Mouse (Mus musculus) lung, adult 2 months (tissue): ENCODE measurements around the gene Def8. TPM values are rescaled to one million over a fixed set of nuclear protein-coding genes. Genes with fewer than 3 reads are reported as not detected.
A peak's percentile ranks its signal among the peaks of the same experiment; 100 is the strongest.
"Not testable (repeated sequence)": the region's sequence is repeated elsewhere in the genome, so short reads cannot be mapped to it uniquely, and the experiment has no call there.

ENCODE experiments used
- DNase-seq: peaks from one replicate; pipeline ENCODE4 v3.0.0; 2022
- H3K4me1 ChIP-seq: fragments of 200-500 bp; 2 replicates; pipeline ENCODE4 v1.6.1; 2011; ENCODE audit warnings: low read length; ENCODE audit not compliant: control insufficient read depth, insufficient read depth
- H3K4me3 ChIP-seq: fragments of 200-500 bp; replicated peaks from 2 replicates; pipeline ENCODE3; 2011; ENCODE audit warnings: low read depth, mild to moderate bottlenecking, control low read depth, low read length; ENCODE audit errors: extremely low read depth
- CTCF ChIP-seq: fragments of 200-500 bp; IDR thresholded peaks from 2 replicates; pipeline ENCODE4 v1.5.1; 2011; ENCODE audit warnings: mild to moderate bottlenecking, low read length, control low read depth; ENCODE audit not compliant: insufficient read depth
- POLR2A ChIP-seq: fragments of 200-500 bp; IDR thresholded peaks from 2 replicates; pipeline ENCODE4 v1.6.1; 2011; ENCODE audit warnings: low read depth, mild to moderate bottlenecking, control low read depth, low read length, borderline replicate concordance; ENCODE audit errors: extremely low read depth
- WGBS: fragments of 180-500 bp; shearing (Covaris S2); methylation state at CpG from one replicate; pipeline ENCODE4 v1.1.7; 2018; 5-methylcytosine and 5-hydroxymethylcytosine counted together
- polyA plus RNA-seq: library from polyadenylated mRNA; depleted of rRNA; stranded (reverse); fragments of >200 nt; gene quantifications from 2 replicates; pipeline ENCODE4 v1.2.3, GENCODE M21; 2012

Gene Def8
- polyA plus RNA-seq, 1 experiment: 30.9 TPM

GRCm38 (mm10) chr8:123420525-123421281 lies 2.6 kb upstream of the Def8 start:
- no peaks in the 10 kb centered on the region for H3K4me1 ChIP-seq
- 90% methylated on average over 34 of the region's 34 CpGs for WGBS
- H3K4me3 ChIP-seq: no peak overlapping the region
- TF ChIP-seq CTCF (no peak), POLR2A (no peak)
- no peak for DNase-seq

- no peak for TF ChIP-seq CTCF
- TF ChIP-seq POLR2A: no peak
- 85% methylated on average over 19 of the region's 19 CpGs for WGBS
- no peak for DNase-seq
- Histone ChIP-seq H3K4me3 (no peak overlapping the region), H3K4me1 (no peaks in the 10 kb centered on the region)
Measured at GRCm38 (mm10) chr8:123421325-123421724, 2.0 kb upstream of the Def8 start.

GRCm38 (mm10) chr8:123422056-123422780 lies 1.1 kb upstream of the Def8 start:
- peak; percentile 49 for DNase-seq
- WGBS: 6% methylated on average over 17 of the region's 17 CpGs
- TF ChIP-seq POLR2A: no peak
- TF ChIP-seq CTCF: peak; percentile 59
- H3K4me3 ChIP-seq: no peak overlapping the region
- H3K4me1 ChIP-seq: no peaks in the 10 kb centered on the region

- DNase-seq: no peak
- TF ChIP-seq POLR2A: no peak
- no peak for TF ChIP-seq CTCF
- no peaks in the 10 kb centered on the region for H3K4me1 ChIP-seq
- 13% methylated on average over 3 of the region's 3 CpGs for WGBS
- no peak overlapping the region for H3K4me3 ChIP-seq
Measured at GRCm38 (mm10) chr8:123422781-123423159, 557 bp upstream of the Def8 start.

GRCm38 (mm10) chr8:123426511-123427509 lies 3.5 kb downstream of the Def8 start:
- DNase-seq: no peak
- no peak for TF ChIP-seq CTCF
- no peak for TF ChIP-seq POLR2A
- WGBS: 96% methylated on average over 27 of the region's 27 CpGs
- no peaks in the 10 kb centered on the region for H3K4me1 ChIP-seq
- H3K4me3 ChIP-seq: no peak overlapping the region

GRCm38 (mm10) chr8:123427639-123428275 lies 4.4 kb downstream of the Def8 start:
- no peak for TF ChIP-seq CTCF
- no peak for TF ChIP-seq POLR2A
- H3K4me3 ChIP-seq: no peak overlapping the region
- DNase-seq: no peak
- no peaks in the 10 kb centered on the region for H3K4me1 ChIP-seq
- 96% methylated on average over 24 of the region's 24 CpGs for WGBS

GRCm38 (mm10) chr8:123428343-123428893 lies 5.1 kb downstream of the Def8 start:
- TF ChIP-seq CTCF (no peak), POLR2A (no peak)
- DNase-seq: no peak
- WGBS: 98% methylated on average over 29 of the region's 29 CpGs
- Histone ChIP-seq H3K4me1 (no peaks in the 10 kb centered on the region), H3K4me3 (no peak overlapping the region)

DNA sequence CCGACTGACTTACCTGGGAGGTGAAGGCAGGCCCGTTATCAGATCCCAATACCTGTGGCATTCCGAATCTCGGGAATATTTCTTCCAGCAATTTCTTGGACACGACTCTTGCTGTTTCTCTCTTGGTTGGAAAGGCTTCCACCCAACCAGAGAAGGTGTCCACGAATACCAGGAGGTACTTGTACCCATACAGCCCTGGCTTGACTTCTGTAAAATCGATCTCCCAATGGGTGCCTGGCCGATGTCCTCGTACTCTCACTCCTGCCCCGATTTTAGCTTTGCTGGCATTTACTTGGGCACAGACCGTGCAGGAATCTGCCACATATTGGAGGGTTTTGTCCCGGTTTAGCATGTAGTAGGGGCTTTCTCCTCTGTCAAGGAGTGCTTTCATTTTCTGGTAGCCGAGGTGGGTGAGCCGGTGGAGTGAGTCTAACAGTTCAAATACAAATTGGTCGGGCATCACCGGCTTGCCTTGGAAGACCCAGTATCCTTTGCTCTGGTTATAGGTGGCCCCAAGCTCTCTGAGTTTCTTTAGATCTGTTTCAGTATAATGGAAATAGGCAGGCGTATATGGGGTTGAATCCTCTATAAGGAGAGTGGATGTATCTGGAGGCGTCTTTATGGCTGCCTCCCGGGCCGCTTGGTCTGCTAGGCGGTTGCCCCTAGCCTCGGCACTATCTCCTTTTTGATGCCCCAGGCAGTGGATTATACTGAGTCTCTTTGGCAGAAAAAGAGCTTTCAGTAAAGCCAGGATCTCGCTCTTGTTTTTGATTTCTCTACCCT lies 5.8 kb downstream of the Def8 start:
- H3K4me1 ChIP-seq: no peaks in the 10 kb centered on the region
- 94% methylated on average over 23 of the region's 23 CpGs for WGBS
- no peak for DNase-seq
- TF ChIP-seq POLR2A (no peak), CTCF (no peak)
- no peak overlapping the region for H3K4me3 ChIP-seq

DNA sequence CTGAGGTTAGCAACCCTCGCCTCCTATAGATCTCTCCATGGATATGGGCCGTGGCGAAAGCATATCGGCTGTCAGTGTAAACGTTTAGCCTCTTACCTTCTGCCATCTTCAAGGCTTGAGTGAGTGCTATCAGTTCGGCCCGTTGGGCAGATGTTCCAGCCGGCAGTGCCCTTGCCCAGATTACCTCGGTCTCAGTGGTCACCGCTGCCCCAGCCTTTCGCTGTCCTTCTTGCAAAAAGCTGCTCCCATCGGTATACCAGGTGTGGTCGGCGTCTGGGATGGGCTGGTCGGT lies 6.3 kb downstream of the Def8 start:
- WGBS: 96% methylated on average over 15 of the region's 15 CpGs
- not testable (repeated sequence) for DNase-seq, H3K4me3 ChIP-seq, H3K4me1 ChIP-seq

DNA sequence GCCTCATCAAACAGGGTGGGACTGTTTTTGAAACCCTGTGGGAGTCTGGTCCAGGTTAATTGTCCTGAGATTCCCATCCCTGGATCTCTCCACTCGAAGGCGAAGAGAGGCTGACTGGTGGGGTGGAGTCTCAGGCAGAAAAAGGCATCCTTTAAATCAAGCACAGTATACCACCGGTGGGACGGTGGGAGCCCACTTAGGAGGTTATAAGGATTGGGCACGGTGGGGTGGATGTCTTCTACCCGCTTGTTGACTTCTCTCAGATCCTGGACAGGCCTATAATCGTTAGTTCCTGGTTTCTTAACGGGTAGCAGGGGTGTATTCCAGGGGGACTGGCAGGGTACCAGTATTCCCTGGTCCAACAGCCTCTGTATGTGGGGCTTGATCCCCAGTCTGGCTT lies 7.6 kb downstream of the Def8 start:
- H3K4me1 ChIP-seq, DNase-seq, H3K4me3 ChIP-seq: not testable (repeated sequence)
- WGBS: 89% methylated on average over 8 of the region's 8 CpGs
